Mouse (Mus musculus): ENCODE measurements around the gene Lamc2.
"Not testable (repeated sequence)": the region's sequence is repeated elsewhere in the genome, so short reads cannot be mapped to it uniquely, and the experiment has no call there.

Lamc2 gene

GRCm38 (mm10) chr1:153095328-153095727 lies 90.9 kb downstream of the Lamc2 start:
- no peak for DNase-seq (ENCODE audit: low spot score in 2 of 2)

- no peak for DNase-seq (ENCODE audit: low spot score in 2 of 2)
Measured at GRCm38 (mm10) chr1:153094226-153095076, 91.8 kb downstream of the Lamc2 start.

GRCm38 (mm10) chr1:153093581-153093980 lies 92.7 kb downstream of the Lamc2 start:
- no peak for DNase-seq (ENCODE audit: low spot score in 2 of 2)

- no peak for DNase-seq (ENCODE audit: low spot score in 2 of 2)
Measured at GRCm38 (mm10) chr1:153093172-153093571, 93.1 kb downstream of the Lamc2 start.

GRCm38 (mm10) chr1:153092237-153092975 lies 93.8 kb downstream of the Lamc2 start:
- DNase-seq (ENCODE audit: low spot score in 2 of 2): peak; percentile 63 to 70

GRCm38 (mm10) chr1:153091438-153092236 lies 94.6 kb downstream of the Lamc2 start:
- DNase-seq (ENCODE audit: low spot score in 2 of 2): no peak

GRCm38 (mm10) chr1:153090807-153091206 lies 95.4 kb downstream of the Lamc2 start:
- no peak for DNase-seq (ENCODE audit: low spot score in 2 of 2)

GRCm38 (mm10) chr1:153090081-153090480 lies 96.2 kb downstream of the Lamc2 start:
- no peak for DNase-seq (ENCODE audit: low spot score in 2 of 2)

- DNase-seq (ENCODE audit: low spot score in 2 of 2): no peak
Measured at GRCm38 (mm10) chr1:153087771-153088170, 98.5 kb downstream of the Lamc2 start.

GRCm38 (mm10) chr1:153085198-153085597 lies 101.0 kb downstream of the Lamc2 start:
- DNase-seq (ENCODE audit: low spot score in 2 of 2): no peak

GRCm38 (mm10) chr1:153084191-153084590 lies 102.1 kb downstream of the Lamc2 start:
- DNase-seq (ENCODE audit: low spot score in 2 of 2): no peak

- not testable (repeated sequence) for DNase-seq (ENCODE audit: low spot score in 2 of 2)
Measured at GRCm38 (mm10) chr1:153083233-153083632, 103.0 kb downstream of the Lamc2 start.

GRCm38 (mm10) chr1:153075955-153076354 lies 110.3 kb downstream of the Lamc2 start:
- no peak for DNase-seq (ENCODE audit: low spot score in 2 of 2)

- no peak for DNase-seq (ENCODE audit: low spot score in 2 of 2)
Measured at GRCm38 (mm10) chr1:153075087-153075736, 111.0 kb downstream of the Lamc2 start.

- DNase-seq (ENCODE audit: low spot score in 2 of 2): no peak
Measured at GRCm38 (mm10) chr1:153073441-153073840, 112.8 kb downstream of the Lamc2 start.

All from frontal cortex, postnatal 10 days (tissue).